Mouse (Mus musculus) layer of hippocampus, postnatal 25 days (tissue): Measurements from ENCODE around the gene Ly6g5b. TPM values are rescaled to one million over a fixed set of nuclear protein-coding genes. Genes with fewer than 3 reads are reported as not detected.

ENCODE experiments used
- DNase-seq, 2 experiments: peaks; one replicate each; pipeline ENCODE4 v3.0.0; 2022; ENCODE audit warnings: mixed read lengths in 2 of 2, low spot score in 1 of 2; ENCODE audit errors: extremely low spot score in 1 of 2
- total RNA-seq, 2 experiments: library from RNA; stranded (reverse); gene quantifications; 2 replicates each; pipeline ENCODE4 v1.2.3; 2021

Ly6g5b gene
- total RNA-seq, 2 experiments from 2014 or later: 0.42 to 0.54 TPM

GRCm38 (mm10) chr17:35111774-35112173 lies 3.5 kb downstream of the Ly6g5b start:
- DNase-seq: no peak

GRCm38 (mm10) chr17:35108097-35108496 lies 7.1 kb downstream of the Ly6g5b start, which contains the start of gene Ly6g5c:
TSS of gene Ly6g5c (plus strand) at chr17:35108279.
- no peak for DNase-seq

DNA sequence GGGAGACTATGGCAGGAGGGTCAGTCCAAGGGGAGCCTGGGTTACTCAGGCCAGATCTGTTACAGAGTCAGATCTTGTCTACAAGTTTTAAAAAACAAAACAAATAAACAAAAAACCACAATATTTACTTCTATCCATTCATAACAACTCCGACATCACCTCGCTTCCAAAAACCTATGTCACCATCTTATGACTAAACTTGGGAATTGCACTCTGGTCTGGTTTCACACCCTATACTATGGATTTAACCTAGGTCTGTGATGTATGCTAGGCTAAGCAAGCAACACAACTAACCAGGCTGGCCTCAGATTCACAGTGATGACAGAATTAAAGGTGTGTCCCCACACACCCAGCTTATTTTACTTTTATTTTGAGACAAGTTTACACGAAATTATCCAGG lies 8.7 kb downstream of the Ly6g5b start:
- DNase-seq: no peak

DNA sequence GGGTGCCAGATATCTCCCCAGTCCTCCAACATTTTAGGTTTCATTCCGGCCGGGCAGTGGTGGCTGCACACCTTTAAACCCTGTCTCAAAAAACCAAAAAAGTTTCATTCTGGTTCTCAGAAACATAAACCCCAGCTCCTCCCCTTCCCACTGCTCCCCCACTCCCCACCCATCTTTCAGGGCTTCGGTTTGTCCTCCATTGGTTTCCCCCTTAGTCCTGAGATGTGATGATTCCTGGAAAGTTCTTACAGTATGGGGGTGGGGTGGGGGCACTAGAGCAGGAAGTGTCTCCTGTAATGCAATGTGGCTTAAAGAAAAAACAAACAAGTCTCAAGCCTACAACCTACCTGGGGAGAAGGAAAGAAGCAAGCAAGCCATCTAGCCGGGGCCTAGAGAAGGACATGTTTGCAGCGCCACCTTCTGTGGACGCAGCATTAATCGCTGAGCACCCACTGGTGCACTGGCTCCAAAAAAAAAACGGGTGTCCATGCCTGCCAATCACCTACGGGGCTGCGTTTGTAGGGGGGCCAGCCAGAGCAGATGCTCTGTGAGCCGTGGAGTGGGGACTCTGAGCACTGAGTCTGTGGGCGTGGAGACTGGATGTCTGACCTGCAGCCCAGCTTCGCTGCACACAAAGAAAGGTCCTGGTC lies 9.4 kb downstream of the Ly6g5b start:
- peak in 1 of 2 experiments; percentile 34 for DNase-seq

DNA sequence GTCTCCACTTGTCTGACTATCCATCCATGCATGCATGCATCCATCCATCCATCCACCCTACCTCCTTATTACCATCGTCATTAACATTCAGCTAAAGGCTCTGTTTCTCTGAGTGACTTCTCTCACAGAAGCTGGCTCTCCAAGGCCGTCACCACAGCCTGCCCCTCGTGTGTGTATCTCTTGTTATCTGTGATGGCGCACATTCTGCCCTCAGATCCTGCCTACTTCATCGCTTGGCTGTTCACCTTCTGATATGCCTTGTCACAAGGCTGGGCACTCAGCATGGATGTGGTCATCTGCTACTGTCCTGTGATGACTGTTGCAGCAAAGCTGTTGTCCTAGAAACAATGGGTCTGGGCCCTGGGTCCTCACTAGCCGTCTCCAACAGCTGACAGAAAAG lies 10.5 kb downstream of the Ly6g5b start:
- no peak for DNase-seq

- no peak for DNase-seq
Measured at GRCm38 (mm10) chr17:35104079-35104478, 11.1 kb downstream of the Ly6g5b start.

DNA sequence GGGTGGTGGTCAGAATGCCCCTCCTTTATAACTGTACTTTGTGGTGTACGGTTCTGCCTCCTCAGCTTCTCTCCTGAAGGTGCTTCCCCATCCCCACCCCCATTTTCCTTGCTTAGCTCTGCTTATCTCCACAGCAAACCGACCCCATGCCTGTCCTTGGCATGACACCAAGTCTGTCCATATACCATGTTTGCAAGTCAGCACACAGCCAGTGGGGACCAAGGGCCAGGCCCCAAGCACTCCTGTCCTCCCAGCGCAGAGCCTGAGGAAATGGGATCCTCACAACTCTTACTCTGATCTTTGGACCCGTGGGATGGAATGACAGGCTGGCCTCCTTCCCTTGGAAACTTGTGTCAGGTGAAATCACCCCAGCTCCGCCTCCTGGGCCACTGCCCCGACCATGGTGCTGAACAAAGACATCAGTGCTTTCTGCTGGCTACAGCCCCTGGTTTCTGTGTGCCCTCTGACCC lies 12.0 kb downstream of the Ly6g5b start:
- DNase-seq: no peak

- no peak for DNase-seq
Measured at GRCm38 (mm10) chr17:35102299-35102698, 12.9 kb downstream of the Ly6g5b start.

- no peak for DNase-seq
Measured at GRCm38 (mm10) chr17:35101161-35101560, 14.1 kb downstream of the Ly6g5b start.

GRCm38 (mm10) chr17:35100196-35100765 lies 14.9 kb downstream of the Ly6g5b start:
- no peak for DNase-seq

DNA sequence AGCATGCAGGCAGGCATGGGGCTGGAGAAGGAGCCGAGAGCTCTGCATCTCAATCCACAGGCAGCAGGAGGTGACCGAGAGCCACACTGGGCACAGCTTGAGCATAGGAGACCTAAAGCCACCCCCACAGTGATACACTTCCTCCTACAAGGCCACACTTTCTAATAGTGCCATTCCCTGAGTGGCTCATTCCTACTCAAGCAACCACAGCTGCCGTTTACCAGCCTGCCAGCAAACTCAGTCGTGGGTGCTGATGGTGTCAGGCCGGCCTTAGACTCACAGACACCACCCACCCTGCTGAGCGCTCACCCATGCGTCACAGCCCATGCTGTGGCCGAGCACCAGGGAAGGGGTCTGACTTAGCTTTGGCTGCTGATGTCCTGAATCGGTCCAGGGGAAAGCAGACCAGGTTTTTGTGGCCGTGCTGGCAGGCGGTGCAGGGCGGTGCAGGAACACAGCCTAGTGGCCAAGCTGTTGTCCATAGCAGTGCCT lies 18.0 kb downstream of the Ly6g5b start:
- DNase-seq: no peak

DNA sequence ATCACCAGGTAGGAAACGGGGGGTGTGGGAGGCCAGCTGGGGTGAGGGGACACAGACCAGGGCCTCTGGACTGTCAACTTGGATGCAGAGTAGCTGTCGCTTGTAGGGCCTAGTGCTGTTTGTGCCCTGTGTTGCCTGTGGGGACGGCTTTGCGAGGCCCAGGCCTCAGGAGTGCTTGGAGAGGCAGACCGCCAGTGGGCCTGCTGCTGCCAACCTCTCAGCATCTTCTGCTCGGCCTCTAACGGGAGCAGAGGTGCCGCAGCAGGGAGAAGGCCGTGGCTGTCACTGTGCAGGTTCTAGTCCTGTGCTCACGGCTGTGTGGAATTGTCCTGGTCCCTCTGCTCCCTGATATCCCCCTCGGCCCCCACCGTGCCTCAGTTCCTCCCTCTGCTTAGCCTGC lies 18.6 kb downstream of the Ly6g5b start:
- DNase-seq: no peak

- no peak for DNase-seq
Measured at GRCm38 (mm10) chr17:35094475-35095365, 20.5 kb downstream of the Ly6g5b start.

- DNase-seq: no peak
Measured at GRCm38 (mm10) chr17:35092403-35093198, 22.6 kb downstream of the Ly6g5b start.

DNA sequence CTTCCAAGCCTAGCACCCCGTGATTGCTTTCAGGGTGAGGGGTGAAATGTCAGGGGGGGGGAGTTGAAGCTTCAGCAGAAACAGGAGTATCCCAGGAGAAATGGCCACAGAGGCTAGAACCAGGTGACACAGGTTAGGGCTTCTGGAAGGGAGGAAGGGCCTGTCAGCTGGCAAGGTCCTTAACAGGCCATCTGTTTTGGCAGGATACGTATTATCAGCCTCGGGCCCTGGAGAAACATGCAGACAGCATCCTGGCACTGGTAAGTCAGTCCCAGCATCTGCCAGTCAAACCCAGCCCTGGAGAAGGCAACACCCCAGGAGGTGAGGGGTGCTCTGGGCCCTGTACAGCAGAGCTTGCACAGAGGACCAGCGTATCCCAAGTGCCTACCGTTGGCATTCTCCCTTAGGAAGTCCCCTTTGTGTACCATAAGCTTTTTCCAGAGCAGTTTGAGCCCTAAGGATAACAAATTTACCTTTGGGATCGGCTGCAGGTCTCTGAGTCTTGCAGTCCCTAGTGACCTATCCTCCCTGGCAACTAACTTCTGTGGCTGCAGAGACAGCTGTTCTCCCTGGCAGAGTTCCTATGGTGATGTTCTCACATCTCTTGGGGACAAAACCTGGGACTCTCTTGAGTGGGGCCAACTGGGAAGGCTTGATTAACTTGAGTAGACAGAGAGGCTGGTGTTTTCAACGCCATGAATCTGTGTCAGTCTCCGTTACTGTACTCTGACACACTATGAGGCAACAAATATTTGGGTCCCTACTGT lies 24.9 kb downstream of the Ly6g5b start:
- no peak for DNase-seq

- DNase-seq: peak; percentile 86 to 94
Measured at GRCm38 (mm10) chr17:35088825-35089644, 26.2 kb downstream of the Ly6g5b start, which contains the start of gene Abhd16a. TSS of gene Abhd16a (plus strand) at chr17:35089263.

- no peak for DNase-seq
Measured at GRCm38 (mm10) chr17:35088151-35088550, 27.1 kb downstream of the Ly6g5b start.

- DNase-seq: no peak
Measured at GRCm38 (mm10) chr17:35085208-35085865, 29.9 kb downstream of the Ly6g5b start, which contains the start of gene Ly6g6f. TSS of gene Ly6g6f (minus strand) at chr17:35085610.
